Mouse (Mus musculus) spleen, adult 12 weeks (tissue): ENCODE measurements around the gene Med16.

Source experiments
- DNase-seq: peaks from one replicate; pipeline ENCODE4 v3.0.0; 2022; ENCODE audit warnings: low spot score

Med16 gene

DNA sequence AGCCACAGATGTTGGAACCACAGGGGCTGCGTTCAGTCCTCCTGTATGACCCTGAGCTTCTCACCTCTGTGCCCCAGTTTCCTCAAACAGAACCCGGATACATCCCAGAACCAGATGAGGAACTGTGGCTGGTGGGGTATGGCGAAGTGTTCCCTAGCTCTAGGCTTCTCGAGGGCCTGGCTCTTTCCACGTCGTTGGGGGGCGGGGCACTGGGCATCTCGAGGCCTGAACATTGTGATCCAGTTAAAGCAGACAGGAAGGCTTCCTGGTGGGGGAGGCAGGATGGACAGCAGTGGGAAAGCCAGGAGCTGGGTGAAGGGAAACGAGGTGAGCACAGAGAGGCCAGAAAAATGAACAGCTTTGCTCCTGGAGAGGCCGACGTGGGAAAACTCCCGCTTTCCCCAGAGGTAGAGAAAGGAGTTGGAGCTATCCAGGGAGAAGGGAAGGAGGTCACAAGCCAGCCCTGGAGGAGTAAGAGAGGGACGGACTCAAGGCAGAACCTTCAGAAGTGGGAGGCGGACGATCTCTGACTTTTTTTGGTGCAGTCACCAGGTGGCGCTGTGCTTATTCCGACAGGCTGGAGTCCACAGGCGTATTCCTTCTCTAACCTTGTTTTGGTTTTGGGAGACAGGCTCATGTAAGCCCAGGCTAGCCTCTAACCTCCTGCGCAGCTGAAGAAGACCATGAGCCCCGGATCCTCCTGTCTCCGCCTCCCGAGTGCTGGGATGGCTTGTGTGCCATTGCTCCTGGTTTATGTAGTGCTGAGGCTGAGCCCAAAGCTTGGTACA, 25.2 kb downstream of the Med16 start:
- DNase-seq = peak; percentile 64

DNA sequence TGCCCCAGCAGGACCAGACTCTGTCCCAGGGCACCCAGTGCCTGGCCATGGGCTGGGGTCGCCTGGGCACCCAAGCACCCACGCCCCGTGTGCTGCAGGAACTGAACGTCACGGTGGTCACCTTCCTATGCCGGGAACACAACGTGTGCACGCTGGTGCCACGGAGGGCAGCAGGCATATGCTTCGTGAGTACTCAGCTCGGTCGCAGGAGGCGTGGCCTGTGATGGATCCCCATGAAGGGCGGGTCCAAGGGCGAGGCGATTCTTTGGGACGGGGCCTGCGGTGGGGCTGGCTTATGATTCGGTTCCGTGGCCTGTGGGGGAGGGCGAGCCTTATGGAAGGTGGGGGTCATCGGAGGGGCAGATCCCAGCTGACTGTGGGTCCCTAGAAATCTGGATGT, 26.7 kb downstream of the Med16 start:
- no peak for DNase-seq

GRCm38 (mm10) chr10:79880721-79881120, 28.0 kb downstream of the Med16 start:
- no peak for DNase-seq

DNA sequence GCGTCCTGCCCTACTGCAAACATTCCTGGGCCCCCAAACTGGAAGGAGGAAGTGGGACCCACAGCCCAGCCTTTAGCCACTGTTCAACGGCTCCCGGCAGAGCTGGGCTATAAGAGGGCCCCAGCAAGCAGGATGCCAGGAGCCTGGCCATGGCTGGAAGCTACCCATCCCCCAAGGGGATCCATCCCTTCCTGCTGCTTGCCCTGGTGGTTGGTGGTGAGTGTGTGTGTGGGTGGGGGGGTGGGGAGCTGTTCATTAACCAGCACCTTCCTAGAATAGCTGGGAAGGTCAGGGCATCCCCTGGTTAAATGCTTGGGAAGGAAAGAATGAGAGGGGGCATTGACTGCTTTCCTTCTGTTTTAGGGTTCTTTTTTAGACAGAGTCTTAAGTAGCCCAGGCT, 29.2 kb downstream of the Med16 start:
- no peak for DNase-seq

GRCm38 (mm10) chr10:79877757-79878156, 31.0 kb downstream of the Med16 start:
- DNase-seq = no peak

DNA sequence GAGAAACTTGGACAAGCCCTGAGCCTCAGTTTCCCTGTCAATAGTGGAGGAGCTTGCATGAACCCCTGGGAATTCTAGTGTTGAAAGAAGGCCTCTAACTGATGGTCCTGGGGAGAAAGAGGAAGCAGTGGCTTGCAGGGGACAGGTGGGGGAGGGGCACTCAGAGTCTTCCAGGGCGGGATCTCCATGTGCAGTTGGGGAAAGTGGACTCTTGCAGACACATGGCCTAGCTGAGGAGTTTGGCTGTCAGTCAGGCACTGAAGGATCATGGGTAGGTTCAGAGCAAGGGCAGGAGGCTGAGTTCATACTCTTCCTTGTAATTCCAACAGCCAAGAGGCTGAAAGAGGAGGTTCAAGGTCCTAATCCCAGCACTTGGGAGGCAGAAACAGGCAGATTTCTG, 31.5 kb downstream of the Med16 start:
- DNase-seq = no peak

- no peak for DNase-seq
Observed at GRCm38 (mm10) chr10:79874290-79874862, 34.3 kb downstream of the Med16 start, which contains the start of the genes Prtn3 and Plppr3. TSS of gene Prtn3 (plus strand) at chr10:79874476. TSS of gene Plppr3 (minus strand) at chr10:79874634.

DNA sequence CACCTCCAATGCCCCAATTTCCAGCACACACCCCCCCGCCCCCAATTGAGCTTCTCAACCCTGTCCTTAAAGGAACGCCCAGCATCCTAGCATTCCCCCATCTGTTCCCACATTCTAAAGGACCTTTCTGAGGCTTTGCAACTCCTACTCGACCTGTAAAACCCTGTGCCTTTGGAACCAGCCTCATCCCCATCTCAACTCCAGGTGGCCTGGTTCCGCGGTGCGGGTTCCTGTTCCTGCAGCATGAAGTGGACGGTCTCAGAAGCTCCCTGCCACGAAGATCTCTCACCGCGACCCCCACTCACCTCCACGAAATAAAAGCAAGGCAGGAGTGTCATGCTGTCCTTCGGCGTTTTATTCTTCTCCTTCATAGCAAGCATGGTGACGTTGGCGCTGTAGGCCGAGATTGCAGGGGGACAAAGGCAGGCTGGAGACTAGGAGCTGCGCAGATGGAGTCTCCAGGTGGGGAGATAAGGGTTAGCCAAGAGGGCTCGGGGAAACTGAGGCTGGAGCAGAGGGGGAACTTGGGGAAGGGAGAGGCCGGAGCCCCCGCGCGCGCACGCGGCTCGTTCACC, 34.9 kb downstream of the Med16 start:
- no peak for DNase-seq

- DNase-seq = no peak
Observed at GRCm38 (mm10) chr10:79873313-79873712, 35.4 kb downstream of the Med16 start.

DNA sequence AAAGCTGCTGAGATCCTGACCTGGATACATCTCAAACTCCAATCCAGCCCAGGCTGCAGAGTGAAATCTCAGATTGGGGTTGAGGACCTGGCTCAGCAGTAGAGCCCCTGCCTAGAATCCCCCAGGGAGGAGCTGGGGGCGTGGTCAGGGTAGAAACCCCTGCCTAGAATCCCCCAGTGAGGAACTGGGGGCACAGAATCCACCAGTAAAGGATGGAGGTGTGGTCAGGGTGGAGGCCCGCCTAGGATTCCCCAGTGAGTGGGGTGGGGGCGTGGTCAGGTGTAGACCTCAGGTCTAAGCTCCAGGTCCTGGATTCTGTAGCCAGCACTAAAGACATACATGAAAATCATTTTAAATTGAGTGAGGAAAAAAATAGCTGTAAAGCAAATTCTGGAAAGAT, 35.9 kb downstream of the Med16 start:
- DNase-seq = no peak

DNA sequence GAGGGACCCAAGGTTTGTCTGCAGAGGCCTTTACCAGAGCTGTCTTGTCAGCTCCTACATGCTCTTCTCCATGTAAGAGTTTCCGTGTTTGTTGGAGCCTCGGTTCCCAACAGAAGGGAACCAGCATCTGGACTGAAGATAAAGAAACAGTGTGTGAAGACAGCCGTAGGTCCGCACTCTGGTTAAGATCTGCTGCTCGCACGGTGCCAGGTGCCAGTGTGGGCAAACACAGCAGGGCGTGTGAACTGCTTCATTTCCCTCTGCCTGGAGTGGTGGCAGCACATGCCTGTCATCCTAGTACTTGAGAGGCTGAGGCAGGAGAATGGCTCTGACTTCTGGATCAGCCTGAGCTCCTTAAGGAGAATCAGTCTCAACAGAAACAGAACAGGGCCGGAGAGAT, 36.9 kb downstream of the Med16 start:
- no peak for DNase-seq

- no peak for DNase-seq
Observed at GRCm38 (mm10) chr10:79866601-79867000, 42.1 kb downstream of the Med16 start.

DNA sequence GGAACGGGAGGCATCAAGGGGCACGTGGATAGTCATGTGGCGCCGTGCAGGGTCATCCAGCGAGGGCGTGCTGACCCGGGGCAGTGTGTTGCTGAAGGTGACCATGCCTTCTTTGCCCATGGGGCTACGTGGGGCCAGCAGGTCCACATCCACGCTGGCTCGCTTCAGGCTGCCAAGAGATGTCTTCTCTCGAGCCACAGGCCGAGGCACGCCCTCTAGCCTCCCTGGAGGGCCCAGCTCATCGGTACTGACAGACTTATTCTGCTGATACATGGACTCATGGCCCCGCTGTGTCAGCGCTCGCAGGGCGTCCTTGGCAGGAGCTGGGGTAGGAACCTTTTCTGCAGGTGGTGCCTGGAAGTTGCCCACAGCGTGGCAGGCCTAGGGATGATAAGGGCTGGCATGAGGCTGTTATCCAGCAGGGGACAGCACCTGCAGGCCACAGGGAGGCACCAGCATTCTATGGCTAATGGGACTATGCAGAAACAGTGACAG, 42.9 kb downstream of the Med16 start:
- DNase-seq = no peak

DNA sequence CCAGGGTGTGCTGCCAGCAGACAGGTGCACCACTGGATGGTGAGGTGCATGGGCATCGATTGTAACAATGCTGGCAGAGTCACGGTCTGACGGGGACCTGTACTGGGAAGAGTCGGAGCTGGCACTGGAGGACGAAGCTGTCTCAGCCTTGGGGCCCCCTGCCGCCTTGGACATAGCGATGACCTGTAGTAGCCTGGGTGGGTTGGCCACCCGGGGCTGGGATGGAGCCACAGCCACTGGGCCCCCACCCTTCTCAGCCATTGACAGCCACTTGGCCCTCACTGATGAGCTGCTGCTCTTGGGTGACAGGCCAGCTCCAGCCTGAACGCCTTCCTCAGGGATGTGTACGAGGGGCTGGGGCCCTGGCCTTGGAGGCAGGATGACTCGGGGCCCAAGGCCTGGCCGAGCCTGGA, 43.5 kb downstream of the Med16 start:
- no peak for DNase-seq

GRCm38 (mm10) chr10:79864351-79865188, 44.2 kb downstream of the Med16 start:
- no peak for DNase-seq

DNA sequence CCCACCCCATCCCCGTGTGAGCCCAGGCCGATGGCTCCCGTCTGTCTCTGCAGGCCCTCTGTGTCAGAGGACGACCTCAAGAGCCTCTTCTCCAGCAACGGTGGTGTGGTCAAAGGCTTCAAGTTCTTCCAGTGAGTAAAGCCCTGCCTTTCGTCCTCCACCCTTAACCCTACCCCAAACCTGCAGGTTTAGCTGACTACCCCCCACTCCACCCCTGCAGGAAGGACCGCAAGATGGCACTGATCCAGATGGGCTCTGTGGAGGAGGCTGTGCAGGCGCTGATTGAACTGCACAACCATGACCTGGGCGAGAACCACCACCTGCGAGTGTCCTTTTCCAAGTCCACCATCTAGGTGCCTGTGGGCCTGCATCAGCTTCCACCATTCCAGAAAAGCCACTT, 45.8 kb downstream of the Med16 start:
- DNase-seq = no peak

- no peak for DNase-seq
Observed at GRCm38 (mm10) chr10:79862049-79862788, 46.5 kb downstream of the Med16 start.

DNA sequence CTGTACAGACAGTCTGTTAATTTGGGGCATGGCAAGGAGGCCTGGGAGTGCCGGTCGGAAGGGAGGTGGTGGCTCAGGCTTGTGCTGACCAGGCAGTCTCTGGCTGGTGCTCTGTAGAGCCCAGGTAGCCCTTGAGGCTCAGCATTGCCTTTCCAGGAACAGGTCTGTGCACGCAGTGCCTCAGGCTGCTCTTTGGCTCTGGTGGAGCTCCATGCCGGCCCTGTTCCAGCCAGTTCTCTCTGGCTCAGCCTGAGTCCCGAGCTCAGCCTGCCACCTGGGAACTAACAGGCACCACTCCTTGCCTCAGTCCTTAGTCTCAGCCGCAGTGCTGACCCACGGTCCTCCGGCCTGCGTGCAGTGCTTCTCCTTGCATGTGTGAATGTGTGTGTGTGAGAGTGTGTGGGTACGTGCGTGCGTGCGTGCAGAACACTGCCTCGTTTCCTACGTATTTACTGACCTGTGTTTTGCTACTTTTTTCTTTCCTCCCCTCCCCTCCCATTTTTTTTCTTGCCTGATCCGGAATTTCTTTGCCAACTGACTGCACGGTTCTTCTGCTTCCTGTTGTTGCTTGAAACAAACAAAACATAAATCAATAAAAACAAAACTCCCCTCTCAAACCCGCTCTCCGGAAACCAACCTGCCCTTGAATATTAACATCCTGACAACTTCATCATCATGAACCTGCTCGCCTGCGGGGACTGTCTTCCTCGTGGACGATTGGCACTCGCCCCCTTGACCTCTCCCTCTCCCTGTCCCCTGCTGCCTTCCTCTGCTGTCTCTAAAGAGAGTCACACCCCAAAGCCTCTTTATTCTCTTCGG, 47.3 kb downstream of the Med16 start:
- no peak for DNase-seq

GRCm38 (mm10) chr10:79860079-79860911, 48.4 kb downstream of the Med16 start:
- DNase-seq = no peak

GRCm38 (mm10) chr10:79859116-79859515, 49.6 kb downstream of the Med16 start:
- no peak for DNase-seq
